Mouse (Mus musculus): ENCODE data around the gene Rnf17. TPM values are rescaled to one million over a fixed set of nuclear protein-coding genes. Genes with fewer than 3 reads are reported as not detected.

The Rnf17 gene
- 1.6 and 2.5 TPM in 2 replicates for polyA plus RNA-seq (2014; fragmentation: Nextera tagmentation; extraction: Ambion mirVana)

GRCm38 (mm10) chr14:56402311-56403071 lies at the start of gene Rnf17:
TSS of gene Rnf17 (plus strand) at chr14:56402581.
- 68% methylated on average over 34 of the region's 34 CpGs for WGBS
- Histone ChIP-seq H3K9me3 (ENCODE audit: control insufficient read depth, low read depth, low read length) (no peaks in the 10 kb centered on the region), H3K36me3 (ENCODE audit: control insufficient read depth, insufficient read depth, low read length) (no peaks in the 10 kb centered on the region), H3K4me1 (ENCODE audit: control insufficient read depth, insufficient read depth, low read length) (no peaks in the 10 kb centered on the region), H3K4me3 (ENCODE audit: low read depth, low read length) (no peak within 1 kb of the TSS), H3K27ac (ENCODE audit: low read length) (no peak within 1 kb of the TSS), H3K27me3 (ENCODE audit: control insufficient read depth, insufficient read depth, low read length) (no peaks in the 10 kb centered on the region), H3K4me2 (replicated peaks; ENCODE audit: low read depth, low read length) (no peak within 1 kb of the TSS), H3K9ac (replicated peaks; ENCODE audit: low read depth, low read length) (no peak within 1 kb of the TSS)
- ATAC-seq (ENCODE audit: insufficient number of reproducible peaks, insufficient read depth, low FRiP score, low read depth), result no peak

- no peak for ATAC-seq (ENCODE audit: insufficient number of reproducible peaks, insufficient read depth, low FRiP score, low read depth)
These were observed 47.6 kb upstream of the Rnf17 start for GRCm38 (mm10) chr14:56354803-56355202.

GRCm38 (mm10) chr14:56355396-56355795 lies 47.0 kb upstream of the Rnf17 start:
- H3K4me2 ChIP-seq (replicated peaks; ENCODE audit: low read depth, low read length), result no peak overlapping the region
- no peak overlapping the region for H3K4me3 ChIP-seq (ENCODE audit: low read depth, low read length)
- H3K4me1 ChIP-seq (ENCODE audit: control insufficient read depth, insufficient read depth, low read length), result no peaks in the 10 kb centered on the region
- ATAC-seq (ENCODE audit: insufficient number of reproducible peaks, insufficient read depth, low FRiP score, low read depth), result no peak
- WGBS, result 54% methylated on average over 8 of the region's 8 CpGs
- no peak overlapping the region for H3K9ac ChIP-seq (replicated peaks; ENCODE audit: low read depth, low read length)
- no peak overlapping the region for H3K27ac ChIP-seq (ENCODE audit: low read length)
- no peaks in the 10 kb centered on the region for H3K27me3 ChIP-seq (ENCODE audit: control insufficient read depth, insufficient read depth, low read length)
- H3K36me3 ChIP-seq (ENCODE audit: control insufficient read depth, insufficient read depth, low read length), result no peaks in the 10 kb centered on the region
- H3K9me3 ChIP-seq (ENCODE audit: control insufficient read depth, low read depth, low read length), result no peaks in the 10 kb centered on the region

More at GRCm38 (mm10) chr14:56354803-56355202, 47.6 kb upstream of the Rnf17 start:
- H3K9me3 ChIP-seq (ENCODE audit: control insufficient read depth, low read depth, low read length), result no peaks in the 10 kb centered on the region
- H3K36me3 ChIP-seq (ENCODE audit: control insufficient read depth, insufficient read depth, low read length), result no peaks in the 10 kb centered on the region
- H3K27ac ChIP-seq (ENCODE audit: low read length), result no peak overlapping the region
- H3K4me1 ChIP-seq (ENCODE audit: control insufficient read depth, insufficient read depth, low read length), result no peaks in the 10 kb centered on the region
- H3K27me3 ChIP-seq (ENCODE audit: control insufficient read depth, insufficient read depth, low read length), result no peaks in the 10 kb centered on the region
- H3K9ac ChIP-seq (replicated peaks; ENCODE audit: low read depth, low read length), result no peak overlapping the region
- 62% methylated on average over 3 of the region's 3 CpGs for WGBS
- H3K4me3 ChIP-seq (ENCODE audit: low read depth, low read length), result no peak overlapping the region
- no peak overlapping the region for H3K4me2 ChIP-seq (replicated peaks; ENCODE audit: low read depth, low read length)

GRCm38 (mm10) chr14:56356196-56356595 lies 46.2 kb upstream of the Rnf17 start:
- Histone ChIP-seq H3K9ac (replicated peaks; ENCODE audit: low read depth, low read length) (no peak overlapping the region), H3K27me3 (ENCODE audit: control insufficient read depth, insufficient read depth, low read length) (no peaks in the 10 kb centered on the region), H3K4me2 (replicated peaks; ENCODE audit: low read depth, low read length) (no peak overlapping the region), H3K9me3 (ENCODE audit: control insufficient read depth, low read depth, low read length) (no peaks in the 10 kb centered on the region), H3K4me1 (ENCODE audit: control insufficient read depth, insufficient read depth, low read length) (no peaks in the 10 kb centered on the region), H3K27ac (ENCODE audit: low read length) (no peak overlapping the region), H3K4me3 (ENCODE audit: low read depth, low read length) (no peak overlapping the region), H3K36me3 (ENCODE audit: control insufficient read depth, insufficient read depth, low read length) (no peaks in the 10 kb centered on the region)
- no peak for ATAC-seq (ENCODE audit: insufficient number of reproducible peaks, insufficient read depth, low FRiP score, low read depth)
- 89% methylated on average over 6 of the region's 6 CpGs for WGBS

- no peak overlapping the region for H3K9ac ChIP-seq (replicated peaks; ENCODE audit: low read depth, low read length)
- H3K27me3 ChIP-seq (ENCODE audit: control insufficient read depth, insufficient read depth, low read length), result no peaks in the 10 kb centered on the region
- no peak overlapping the region for H3K4me2 ChIP-seq (replicated peaks; ENCODE audit: low read depth, low read length)
- no peaks in the 10 kb centered on the region for H3K9me3 ChIP-seq (ENCODE audit: control insufficient read depth, low read depth, low read length)
- H3K4me1 ChIP-seq (ENCODE audit: control insufficient read depth, insufficient read depth, low read length), result no peaks in the 10 kb centered on the region
- H3K36me3 ChIP-seq (ENCODE audit: control insufficient read depth, insufficient read depth, low read length), result no peaks in the 10 kb centered on the region
- no peak overlapping the region for H3K4me3 ChIP-seq (ENCODE audit: low read depth, low read length)
- H3K27ac ChIP-seq (ENCODE audit: low read length), result no peak overlapping the region
- 81% methylated on average over 7 of the region's 7 CpGs for WGBS
- no peak for ATAC-seq (ENCODE audit: insufficient number of reproducible peaks, insufficient read depth, low FRiP score, low read depth)
These were observed 44.0 kb upstream of the Rnf17 start for GRCm38 (mm10) chr14:56358422-56358821.

GRCm38 (mm10) chr14:56359131-56359530 lies 43.2 kb upstream of the Rnf17 start:
- Histone ChIP-seq H3K36me3 (ENCODE audit: control insufficient read depth, insufficient read depth, low read length) (no peaks in the 10 kb centered on the region), H3K9ac (replicated peaks; ENCODE audit: low read depth, low read length) (no peak overlapping the region), H3K9me3 (ENCODE audit: control insufficient read depth, low read depth, low read length) (no peaks in the 10 kb centered on the region), H3K4me3 (ENCODE audit: low read depth, low read length) (no peak overlapping the region), H3K27me3 (ENCODE audit: control insufficient read depth, insufficient read depth, low read length) (no peaks in the 10 kb centered on the region), H3K27ac (ENCODE audit: low read length) (no peak overlapping the region), H3K4me1 (ENCODE audit: control insufficient read depth, insufficient read depth, low read length) (no peaks in the 10 kb centered on the region), H3K4me2 (replicated peaks; ENCODE audit: low read depth, low read length) (no peak overlapping the region)
- no peak for ATAC-seq (ENCODE audit: insufficient number of reproducible peaks, insufficient read depth, low FRiP score, low read depth)
- WGBS, result 73% methylated on average over 6 of the region's 6 CpGs

- H3K4me3 ChIP-seq (ENCODE audit: low read depth, low read length), result peak within 1 kb of the TSS; percentile 30
- H3K9me3 ChIP-seq (ENCODE audit: control insufficient read depth, low read depth, low read length), result no peaks in the 10 kb centered on the region
- peak within 1 kb of the TSS; percentile 81 for H3K4me2 ChIP-seq (replicated peaks; ENCODE audit: low read depth, low read length)
- H3K9ac ChIP-seq (replicated peaks; ENCODE audit: low read depth, low read length), result no peak within 1 kb of the TSS
- H3K4me1 ChIP-seq (ENCODE audit: control insufficient read depth, insufficient read depth, low read length), result 0 out of 2 replicates have a peak, but pooled peaks cover 2% of the 10 kb centered on the region
- peak; percentile 63 for ATAC-seq (ENCODE audit: insufficient number of reproducible peaks, insufficient read depth, low FRiP score, low read depth)
- H3K27me3 ChIP-seq (ENCODE audit: control insufficient read depth, insufficient read depth, low read length), result peaks cover 9% of the 10 kb centered on the region; the same call in 1 of the 2 replicates
- 1% methylated on average over 46 of the region's 48 CpGs for WGBS
- H3K36me3 ChIP-seq (ENCODE audit: control insufficient read depth, insufficient read depth, low read length), result no peaks in the 10 kb centered on the region
- H3K27ac ChIP-seq (ENCODE audit: low read length), result no peak within 1 kb of the TSS
These were observed 37.6 kb upstream of the Rnf17 start, which contains the start of gene Atp12a for GRCm38 (mm10) chr14:56364711-56365237. TSS of gene Atp12a (plus strand) at chr14:56365068.

GRCm38 (mm10) chr14:56365292-56365691 lies 37.1 kb upstream of the Rnf17 start:
- Histone ChIP-seq H3K27me3 (ENCODE audit: control insufficient read depth, insufficient read depth, low read length) (peaks cover 9% of the 10 kb centered on the region; the same call in 1 of the 2 replicates), H3K27ac (ENCODE audit: low read length) (no peak overlapping the region), H3K4me3 (ENCODE audit: low read depth, low read length) (peak overlapping the region; percentile 30), H3K9me3 (ENCODE audit: control insufficient read depth, low read depth, low read length) (no peaks in the 10 kb centered on the region), H3K36me3 (ENCODE audit: control insufficient read depth, insufficient read depth, low read length) (no peaks in the 10 kb centered on the region), H3K9ac (replicated peaks; ENCODE audit: low read depth, low read length) (no peak overlapping the region), H3K4me2 (replicated peaks; ENCODE audit: low read depth, low read length) (peak overlapping the region; percentile 81), H3K4me1 (ENCODE audit: control insufficient read depth, insufficient read depth, low read length) (0 out of 2 replicates have a peak, but pooled peaks cover 2% of the 10 kb centered on the region)
- no peak for ATAC-seq (ENCODE audit: insufficient number of reproducible peaks, insufficient read depth, low FRiP score, low read depth)
- WGBS, result 25% methylated on average over 8 of the region's 8 CpGs

All from stomach, embryonic 14.5 days (tissue).